Mouse (Mus musculus) MEL (cell line): ENCODE data around the gene Kcng3. TPM values are rescaled to one million over a fixed set of nuclear protein-coding genes. Genes with fewer than 3 reads are reported as not detected.

Experiments used
- DNase-seq: peaks from one replicate; pipeline ENCODE4 v3.0.0; 2011; ENCODE audit warnings: low read depth, low spot score
- H3K27ac ChIP-seq: 2 replicates; pipeline ENCODE4 v1.5.1; 2012; ENCODE audit warnings: low read depth, mild to moderate bottlenecking, control low read depth, low read length, moderate library complexity; ENCODE audit not compliant: control insufficient read depth
- H3K27me3 ChIP-seq, 2 experiments: fragments of 150-350 bp in 1 of 2; sonication (generic) in 1 of 2; 2 replicates each; pipeline ENCODE4 v1.6.1; 2012; ENCODE audit warnings: low read length in 2 of 2, mild to moderate bottlenecking in 2 of 2, improper control_type of control experiment in 1 of 2, moderate library complexity in 1 of 2; ENCODE audit not compliant: insufficient read depth in 2 of 2, control insufficient read depth in 1 of 2
- H3K36me3 ChIP-seq, 2 experiments: 2 replicates each; pipeline ENCODE4 v1.6.1; 2012 to 2014; ENCODE audit warnings: low read length in 2 of 2, improper control_type of control experiment in 1 of 2, inconsistent platforms in 1 of 2, mild to moderate bottlenecking in 1 of 2; ENCODE audit not compliant: insufficient read depth in 2 of 2, control insufficient read depth in 1 of 2
- H3K4me1 ChIP-seq, 2 experiments: fragments of 150-350 bp in 1 of 2; sonication (generic) in 1 of 2; 2 replicates each; pipeline ENCODE4 v1.6.1; 2012; ENCODE audit warnings: low read length in 2 of 2, improper control_type of control experiment in 1 of 2, mild to moderate bottlenecking in 1 of 2; ENCODE audit not compliant: insufficient read depth in 2 of 2, control insufficient read depth in 1 of 2
- H3K4me3 ChIP-seq, 2 experiments: fragments of 150-350 bp in 1 of 2; sonication (generic) in 1 of 2; 2 replicates each; pipeline ENCODE4 v1.5.1; 2012; ENCODE audit warnings: low read depth in 2 of 2, low read length in 2 of 2, mild to moderate bottlenecking in 2 of 2, moderate library complexity in 2 of 2, control low read depth in 1 of 2, improper control_type of control experiment in 1 of 2; ENCODE audit not compliant: control insufficient read depth in 1 of 2, insufficient read depth in 1 of 2
- H3K79me2 ChIP-seq: 2 replicates; pipeline ENCODE4 v1.6.1; 2012; ENCODE audit warnings: mild to moderate bottlenecking, low read length, moderate library complexity; ENCODE audit not compliant: control insufficient read depth, poor library complexity, insufficient read depth
- H3K9ac ChIP-seq: 2 replicates; pipeline ENCODE4 v1.6.1; 2012; ENCODE audit warnings: low read depth, mild to moderate bottlenecking, control low read depth, low read length, moderate library complexity; ENCODE audit not compliant: control insufficient read depth, poor library complexity, severe bottlenecking
- H3K9me3 ChIP-seq: fragments of 150-350 bp; sonication (generic); replicated peaks from 2 replicates; pipeline ENCODE4 v1.6.1; 2012; ENCODE audit warnings: mild to moderate bottlenecking, low read length, improper control_type of control experiment, moderate library complexity; ENCODE audit not compliant: insufficient read depth
- CHD1 ChIP-seq: IDR thresholded peaks from 2 replicates; pipeline ENCODE4 v1.6.1; 2012; ENCODE audit warnings: low read depth, mild to moderate bottlenecking, inconsistent platforms, low read length, improper control_type of control experiment
- CHD2 ChIP-seq: IDR thresholded peaks from 2 replicates; pipeline ENCODE4 v1.6.1; 2011; ENCODE audit warnings: low read length, improper control_type of control experiment
- CTCF ChIP-seq, 3 experiments: IDR thresholded peaks in 2 of 3; conservative IDR thresholded peaks in 1 of 3; 2 replicates each; pipeline ENCODE4 v1.5.1; 2011 to 2012; ENCODE audit warnings: low read length in 3 of 3, low read depth in 2 of 3, mild to moderate bottlenecking in 2 of 3, improper control_type of control experiment in 1 of 3, inconsistent platforms in 1 of 3, mixed read lengths in 1 of 3, moderate library complexity in 1 of 3; ENCODE audit not compliant: control insufficient read depth in 1 of 3, insufficient read depth in 1 of 3, poor library complexity in 1 of 3, severe bottlenecking in 1 of 3
- E2F4 ChIP-seq: IDR thresholded peaks from 2 replicates; pipeline ENCODE4 v1.6.1; 2011; ENCODE audit warnings: low read depth, low read length, improper control_type of control experiment, borderline replicate concordance
- ELF1 ChIP-seq: IDR thresholded peaks from 2 replicates; pipeline ENCODE4 v1.6.1; 2014; ENCODE audit warnings: low read depth, mild to moderate bottlenecking, inconsistent platforms, low read length, improper control_type of control experiment, moderate library complexity
- EP300 ChIP-seq, 2 experiments: IDR thresholded peaks; 2 replicates each; pipeline ENCODE4 v1.6.1; 2011; ENCODE audit warnings: improper control_type of control experiment in 2 of 2, low read length in 2 of 2, low read depth in 1 of 2, mild to moderate bottlenecking in 1 of 2
- ETS1 ChIP-seq: IDR thresholded peaks from 2 replicates; pipeline ENCODE4 v1.6.1; 2012; ENCODE audit warnings: low read depth, mild to moderate bottlenecking, inconsistent platforms, low read length, improper control_type of control experiment, moderate library complexity
- GABPA ChIP-seq: IDR thresholded peaks from 2 replicates; pipeline ENCODE4 v1.6.1; 2012; ENCODE audit warnings: low read depth, mild to moderate bottlenecking, inconsistent platforms, low read length, improper control_type of control experiment, moderate library complexity
- HCFC1 ChIP-seq: IDR thresholded peaks from 2 replicates; pipeline ENCODE4 v1.6.1; 2012; ENCODE audit warnings: low read depth, mild to moderate bottlenecking, inconsistent platforms, low read length, improper control_type of control experiment, moderate library complexity
- JUND ChIP-seq: IDR thresholded peaks from 2 replicates; pipeline ENCODE4 v1.6.1; 2011; ENCODE audit warnings: low read depth, mild to moderate bottlenecking, improper control_type of control experiment, low read length
- MAFK ChIP-seq: IDR thresholded peaks from 2 replicates; pipeline ENCODE4 v1.6.1; 2011; ENCODE audit warnings: low read depth, mild to moderate bottlenecking, low read length, improper control_type of control experiment, borderline replicate concordance
- MEF2A ChIP-seq: IDR thresholded peaks from 2 replicates; pipeline ENCODE4 v1.6.1; 2014; ENCODE audit warnings: low read depth, mild to moderate bottlenecking, inconsistent platforms, low read length, improper control_type of control experiment; ENCODE audit not compliant: poor library complexity, insufficient replicate concordance, severe bottlenecking; ENCODE audit errors: extremely low read depth
- MXI1 ChIP-seq: IDR thresholded peaks from 2 replicates; pipeline ENCODE4 v1.6.1; 2011; ENCODE audit warnings: mild to moderate bottlenecking, low read depth, low read length, improper control_type of control experiment
- NELFE ChIP-seq: IDR thresholded peaks from 2 replicates; pipeline ENCODE4 v1.6.1; 2011; ENCODE audit warnings: low read depth, low read length, improper control_type of control experiment
- NRF1 ChIP-seq: IDR thresholded peaks from 2 replicates; pipeline ENCODE4 v1.6.1; 2014; ENCODE audit warnings: low read depth, mild to moderate bottlenecking, inconsistent platforms, low read length, improper control_type of control experiment, moderate library complexity; ENCODE audit not compliant: poor library complexity, insufficient read depth, severe bottlenecking
- POLR2A ChIP-seq, 2 experiments: IDR thresholded peaks; 2 replicates each; pipeline ENCODE4 v1.6.1; 2011 to 2012; ENCODE audit warnings: low read length in 2 of 2, mild to moderate bottlenecking in 2 of 2, control low read depth in 1 of 2, improper control_type of control experiment in 1 of 2, low read depth in 1 of 2, moderate library complexity in 1 of 2; ENCODE audit not compliant: control insufficient read depth in 1 of 2, insufficient read depth in 1 of 2, poor library complexity in 1 of 2
- POLR2AphosphoS2 ChIP-seq: IDR thresholded peaks from 2 replicates; pipeline ENCODE4 v1.6.1; 2011; ENCODE audit warnings: low read length, improper control_type of control experiment
- RAD21 ChIP-seq: IDR thresholded peaks from 2 replicates; pipeline ENCODE4 v1.6.1; 2011; ENCODE audit warnings: mild to moderate bottlenecking, low read depth, low read length, improper control_type of control experiment
- RCOR1 ChIP-seq: IDR thresholded peaks from 2 replicates; pipeline ENCODE4 v1.6.1; 2012; ENCODE audit warnings: low read depth, mild to moderate bottlenecking, inconsistent platforms, low read length, improper control_type of control experiment
- SMC3 ChIP-seq: IDR thresholded peaks from 2 replicates; pipeline ENCODE4 v1.6.1; 2011; ENCODE audit warnings: low read depth, low read length, improper control_type of control experiment
- TAL1 ChIP-seq: IDR thresholded peaks from 2 replicates; pipeline ENCODE4 v1.6.1; 2012; ENCODE audit warnings: mild to moderate bottlenecking, inconsistent platforms, low read length, moderate library complexity, mixed read lengths
- TBP ChIP-seq: IDR thresholded peaks from 2 replicates; pipeline ENCODE4 v1.8.0; 2011; ENCODE audit warnings: low read depth, low read length, improper control_type of control experiment
- TCF12 ChIP-seq: IDR thresholded peaks from 2 replicates; pipeline ENCODE4 v1.6.1; 2014; ENCODE audit warnings: low read depth, mild to moderate bottlenecking, inconsistent platforms, low read length, improper control_type of control experiment, moderate library complexity
- UBTF ChIP-seq: IDR thresholded peaks from 2 replicates; pipeline ENCODE4 v1.6.1; 2012; ENCODE audit warnings: low read depth, mild to moderate bottlenecking, inconsistent platforms, low read length, improper control_type of control experiment, moderate library complexity, borderline replicate concordance; ENCODE audit not compliant: insufficient read depth
- USF1 ChIP-seq: IDR thresholded peaks from 2 replicates; pipeline ENCODE4 v1.6.1; 2014; ENCODE audit warnings: low read depth, mild to moderate bottlenecking, inconsistent platforms, low read length, improper control_type of control experiment, moderate library complexity
- USF2 ChIP-seq, 2 experiments: IDR thresholded peaks; 2 replicates each; pipeline ENCODE4 v1.6.1; 2011 to 2012; ENCODE audit warnings: improper control_type of control experiment in 2 of 2, low read length in 2 of 2, borderline replicate concordance in 1 of 2, inconsistent platforms in 1 of 2, low read depth in 1 of 2, mild to moderate bottlenecking in 1 of 2; ENCODE audit not compliant: insufficient read depth in 1 of 2
- ZC3H11A ChIP-seq: IDR thresholded peaks from 2 replicates; pipeline ENCODE4 v1.6.1; 2012; ENCODE audit warnings: low read depth, mild to moderate bottlenecking, inconsistent platforms, low read length, improper control_type of control experiment
- ZKSCAN1 ChIP-seq: IDR thresholded peaks from 2 replicates; pipeline ENCODE4 v1.6.1; 2012; ENCODE audit warnings: low read depth, mild to moderate bottlenecking, inconsistent platforms, low read length, improper control_type of control experiment, moderate library complexity
- ZMIZ1 ChIP-seq: IDR thresholded peaks from 2 replicates; pipeline ENCODE4 v1.6.1; 2012; ENCODE audit warnings: low read depth, mild to moderate bottlenecking, inconsistent platforms, low read length, improper control_type of control experiment, moderate library complexity
- ZNF384 ChIP-seq: IDR thresholded peaks from 2 replicates; pipeline ENCODE4 v1.6.1; 2012; ENCODE audit warnings: low read depth, mild to moderate bottlenecking, inconsistent platforms, low read length, improper control_type of control experiment
- polyA plus RNA-seq, 2 experiments: library from polyadenylated mRNA; stranded (reverse) in 1 of 2; unstranded in 1 of 2; fragments of >175 nt in 1 of 2; fragments of >200 nt in 1 of 2; gene quantifications; 2 replicates each; pipeline versions ENCODE4 v1.2.1 to v1.2.4; 2012; ENCODE audit warnings: low replicate concordance in 2 of 2, low read depth in 1 of 2; ENCODE audit not compliant: insufficient read length in 2 of 2, insufficient read depth in 1 of 2, missing spikeins in 1 of 2
- total RNA-seq: library from RNA; depleted of rRNA; stranded (reverse); fragments of 300-350 nt; gene quantifications from 2 replicates; pipeline ENCODE4 v1.2.3, GENCODE M21; 2012

The Kcng3 gene
- total and polyA plus RNA-seq, 3 experiments: not detected

DNA sequence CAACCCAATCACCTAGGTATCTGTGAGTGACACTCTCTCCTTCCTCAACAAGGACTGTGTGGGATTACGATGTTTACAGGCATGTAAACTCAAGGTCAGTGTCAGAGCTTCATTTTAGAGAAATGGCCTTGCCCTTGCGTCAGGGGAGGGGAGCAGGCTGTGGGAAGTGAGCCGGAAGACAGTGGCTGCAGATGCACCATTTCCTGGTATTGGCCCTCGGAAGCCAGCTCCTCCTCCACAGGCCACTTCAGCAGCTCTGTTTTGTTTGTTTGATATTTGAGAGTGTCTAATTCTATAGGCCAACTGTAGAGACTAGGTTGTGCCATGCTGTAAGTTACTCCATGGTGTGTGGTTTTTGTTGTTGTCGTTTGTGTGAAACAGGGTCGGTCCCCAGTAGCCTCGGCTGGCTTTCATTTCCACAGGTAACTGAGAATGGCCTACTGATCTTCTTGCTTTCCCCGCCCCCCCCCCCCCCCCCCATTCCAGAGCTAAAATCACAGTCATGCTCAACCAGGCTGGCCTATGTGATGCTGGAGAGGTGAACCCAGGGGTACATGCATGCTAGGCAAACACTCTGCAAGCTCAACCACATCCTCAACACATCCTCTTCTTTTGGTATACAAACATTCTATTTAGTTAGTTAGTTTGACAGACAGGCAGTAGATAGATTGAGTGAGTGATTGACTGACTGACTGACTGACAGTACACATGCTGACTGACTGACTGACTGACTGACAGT lies 14.9 kb upstream of the Kcng3 start:
- Histone ChIP-seq H3K9me3 (no peaks in the 10 kb centered on the region), H3K79me2 (no peaks in the 10 kb centered on the region), H3K4me1 (no peaks in the 10 kb centered on the region; a peak in 1 of 4 replicates), H3K9ac (no peak overlapping the region), H3K4me3 (no peak overlapping the region), H3K36me3 (no peaks in the 10 kb centered on the region), H3K27ac (no peak overlapping the region), H3K27me3 (no peaks in the 10 kb centered on the region)
- DNase-seq: no peak
- no peak for TF ChIP-seq CHD2

DNA sequence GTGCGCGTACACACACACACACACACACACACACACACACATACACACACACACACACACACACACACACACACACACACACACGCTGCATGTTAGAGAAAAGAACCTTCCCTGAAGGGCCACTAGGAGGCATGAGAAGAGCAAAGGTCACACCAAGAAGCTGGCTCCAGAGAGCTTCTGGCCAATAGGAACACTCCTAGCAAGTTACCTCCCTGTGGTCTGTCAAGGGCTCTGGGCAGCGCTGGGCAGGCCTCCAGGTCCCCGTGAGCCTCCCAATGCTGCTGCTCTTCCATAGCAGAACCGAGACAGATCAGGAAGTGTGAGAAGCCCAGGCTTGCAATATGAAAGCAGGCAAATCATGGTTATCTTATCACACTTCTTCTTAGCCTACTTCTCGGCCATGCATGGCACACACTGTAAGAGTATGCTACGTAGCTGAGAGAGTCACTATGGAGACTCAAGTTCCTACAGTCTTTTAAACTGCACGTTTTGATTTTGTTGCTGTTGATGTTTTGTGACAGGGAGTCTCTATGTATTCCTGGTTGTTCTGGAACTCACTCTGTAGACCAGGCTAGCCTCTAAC lies 13.6 kb upstream of the Kcng3 start:
- Histone ChIP-seq H3K9me3 (no peaks in the 10 kb centered on the region), H3K27ac (no peak overlapping the region), H3K79me2 (no peaks in the 10 kb centered on the region), H3K9ac (no peak overlapping the region), H3K4me3 (no peak overlapping the region), H3K4me1 (no peaks in the 10 kb centered on the region), H3K27me3 (no peaks in the 10 kb centered on the region), H3K36me3 (no peaks in the 10 kb centered on the region)
- peak; percentile 57 for DNase-seq
- TF ChIP-seq TBP (no peak), CHD2 (no peak), CHD1 (no peak), SMC3 (peak; percentile 79), TAL1 (no peak), EP300 (IDR thresholded peaks at IDR 0.05; ENCODE audit: low read depth in 1 of 2, low read length in 2 of 2) (no peak), JUND (no peak), ZNF384 (no peak), ZMIZ1 (no peak), CTCF (IDR thresholded peaks at IDR 0.05 in 2 of 3, conservative IDR thresholded peaks at IDR 0.05 in 1 of 3; ENCODE audit: control insufficient read depth in 1 of 3, insufficient read depth in 1 of 3, low read depth in 2 of 3, low read length in 3 of 3, poor library complexity in 1 of 3, severe bottlenecking in 1 of 3) (peak; percentile 17 to 58 (median 28); a peak in 4 of 6 replicates), USF2 (IDR thresholded peaks at IDR 0.05; ENCODE audit: borderline replicate concordance in 1 of 2, insufficient read depth in 1 of 2, low read depth in 1 of 2, low read length in 2 of 2) (no peak), ETS1 (no peak), USF1 (no peak), HCFC1 (no peak), POLR2AphosphoS2 (no peak), ELF1 (no peak), MAFK (no peak), E2F4 (no peak), NELFE (no peak), POLR2A (IDR thresholded peaks at IDR 0.05; ENCODE audit: control insufficient read depth in 1 of 2, insufficient read depth in 1 of 2, low read depth in 1 of 2, low read length in 2 of 2, poor library complexity in 1 of 2) (no peak), MEF2A (no peak), TCF12 (no peak), NRF1 (no peak), ZC3H11A (peak; percentile 60), UBTF (no peak), MXI1 (no peak), GABPA (no peak), ZKSCAN1 (no peak), RCOR1 (no peak), RAD21 (peak; percentile 55)
